Mouse (Mus musculus) G1E-ER4 (cell line): ENCODE results near the gene Nat8f1. TPM values are rescaled to one million over a fixed set of nuclear protein-coding genes. Genes with fewer than 3 reads are reported as not detected.
"Not testable (repeated sequence)": the region's sequence is repeated elsewhere in the genome, so short reads cannot be mapped to it uniquely, and the experiment has no call there.

ENCODE experiments used
- GATA1 ChIP-seq: IDR thresholded peaks from one replicate; pipeline ENCODE4 v1.8.0; 2012; ENCODE audit warnings: low read length, inconsistent platforms
- polyA plus RNA-seq: library from polyadenylated mRNA; stranded (reverse); fragments of >175 nt; gene quantifications from 2 replicates; pipeline ENCODE4 v1.2.3, GENCODE M21; 2012

Gene Nat8f1
- polyA plus RNA-seq = 0.33 and 1.0 TPM in 2 replicates

GRCm38 (mm10) chr6:85915539-85916513, at the start of gene Nat8f1:
Gene Nat8f1 (minus strand): TSS chr6:85915687.
- not testable (repeated sequence) for TF ChIP-seq GATA1

GRCm38 (mm10) chr6:85961101-85962091, 45.9 kb upstream of the Nat8f1 start, which contains the start of gene Dusp11:
Gene Dusp11 (minus strand): TSS chr6:85961667.
- no peak for TF ChIP-seq GATA1

GRCm38 (mm10) chr6:85957581-85957980, 42.1 kb upstream of the Nat8f1 start:
- no peak for TF ChIP-seq GATA1

- TF ChIP-seq GATA1 = no peak
Observed at GRCm38 (mm10) chr6:85948549-85948948, 33.1 kb upstream of the Nat8f1 start.

GRCm38 (mm10) chr6:85942469-85942868, 27.0 kb upstream of the Nat8f1 start:
- TF ChIP-seq GATA1 = no peak

GRCm38 (mm10) chr6:85938701-85939100, 23.2 kb upstream of the Nat8f1 start:
- TF ChIP-seq GATA1 = no peak

- TF ChIP-seq GATA1 = no peak
Observed at GRCm38 (mm10) chr6:85935646-85936045, 20.2 kb upstream of the Nat8f1 start.

GRCm38 (mm10) chr6:85934047-85934446, 18.6 kb upstream of the Nat8f1 start:
- no peak for TF ChIP-seq GATA1

GRCm38 (mm10) chr6:85929312-85929711, 13.8 kb upstream of the Nat8f1 start:
- TF ChIP-seq GATA1 = no peak

- TF ChIP-seq GATA1 = no peak
Observed at GRCm38 (mm10) chr6:85927476-85928464, 12.3 kb upstream of the Nat8f1 start.

- TF ChIP-seq GATA1 = no peak
Observed at GRCm38 (mm10) chr6:85926709-85927108, 11.2 kb upstream of the Nat8f1 start.

- no peak for TF ChIP-seq GATA1
Observed at GRCm38 (mm10) chr6:85923643-85924042, 8.2 kb upstream of the Nat8f1 start.

- no peak for TF ChIP-seq GATA1
Observed at GRCm38 (mm10) chr6:85919401-85919800, 3.9 kb upstream of the Nat8f1 start.

GRCm38 (mm10) chr6:85916596-85916995, 1.1 kb upstream of the Nat8f1 start:
- no peak for TF ChIP-seq GATA1

- no peak for TF ChIP-seq GATA1
Observed at GRCm38 (mm10) chr6:85915141-85915538, 347 bp downstream of the Nat8f1 start.

- TF ChIP-seq GATA1 = no peak
Observed at GRCm38 (mm10) chr6:85911587-85911986, 3.9 kb downstream of the Nat8f1 start, which contains the start of gene Tprkb. Gene Tprkb (plus strand): TSS chr6:85911865.
